ENCODE assay signal across 8 mouse cellular contexts in the genomic region with DNA sequence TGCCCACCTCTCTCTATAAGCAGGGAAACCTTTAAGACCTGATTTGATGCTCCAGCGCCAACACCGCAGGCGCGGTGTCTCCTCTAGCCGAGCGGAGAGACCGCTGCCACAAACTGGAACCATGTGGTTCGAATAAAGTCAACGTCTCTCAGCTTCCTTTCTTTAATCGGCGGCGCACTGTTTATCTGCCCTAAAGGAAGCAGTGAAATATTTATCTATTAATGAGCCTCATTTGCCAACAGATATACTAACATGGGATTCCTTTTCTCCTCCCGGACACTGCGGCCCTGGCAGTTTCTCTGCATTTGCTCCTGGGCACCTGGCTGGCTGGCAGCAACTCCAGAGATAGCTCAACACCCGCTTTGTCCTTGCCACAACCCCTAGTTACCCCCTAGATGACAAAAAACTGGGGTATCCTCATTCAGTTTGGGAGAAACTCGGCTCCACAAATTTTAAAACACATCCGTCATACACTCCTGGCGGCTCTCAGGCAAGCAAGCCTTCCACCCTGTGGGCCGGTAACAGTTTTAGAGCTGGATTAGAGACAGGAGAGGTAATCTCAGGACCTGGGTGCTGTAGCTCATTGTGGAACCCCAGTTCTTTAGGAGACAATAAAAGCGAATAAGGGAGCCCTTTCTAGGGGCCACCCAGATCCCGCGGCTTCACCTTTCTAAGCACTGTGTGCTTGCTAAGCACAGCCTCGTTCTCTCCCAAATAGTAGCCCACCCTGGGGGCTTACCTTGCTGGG. TPM values are rescaled to one million over a fixed set of nuclear protein-coding genes. Genes with fewer than 3 reads are reported as not detected.
DNase-seq lines count a peak whose midpoint lies in the region; ATAC-seq lines count a peak whose summit lies in the region.

No protein-coding gene starts in this region.

- peaks cover 100% of the 10 kb centered on the region for H3K27me3 ChIP-seq in hindbrain, embryonic 14.5 days (ENCODE audit: control insufficient read depth, insufficient read depth, low read length)
- peaks cover 32% of the 10 kb centered on the region for H3K27me3 ChIP-seq in limb, embryonic 15.5 days

- WGBS in hindbrain, embryonic 14.5 days, result 5% methylated on average over 23 of the region's 23 CpGs
- WGBS in limb, embryonic 15.5 days, result 19% methylated on average over 23 of the region's 23 CpGs

- 0 out of 2 replicates have a peak, but pooled peaks cover 4% of the 10 kb centered on the region for H3K4me1 ChIP-seq in hindbrain, embryonic 14.5 days (replicated peaks; ENCODE audit: control insufficient read depth, insufficient read depth, low read length)
- H3K4me1 ChIP-seq in limb, embryonic 15.5 days, result peaks cover 54% of the 10 kb centered on the region

- H3K36me3 ChIP-seq in hindbrain, embryonic 14.5 days (replicated peaks; ENCODE audit: control insufficient read depth, insufficient read depth), result no peaks in the 10 kb centered on the region
- no peaks in the 10 kb centered on the region for H3K36me3 ChIP-seq in limb, embryonic 15.5 days

- peak overlapping the region; percentile 33; the same call in 1 of the 2 replicates for H3K4me2 ChIP-seq in hindbrain, embryonic 14.5 days (replicated peaks)
- H3K4me2 ChIP-seq in limb, embryonic 15.5 days, result peak overlapping the region; percentile 83

- H3K27ac ChIP-seq in hindbrain, embryonic 14.5 days, result no peak overlapping the region
- peak overlapping the region; percentile 82 for H3K27ac ChIP-seq in limb, embryonic 15.5 days

- H3K4me3 ChIP-seq in hindbrain, embryonic 14.5 days (replicated peaks; ENCODE audit: low read length), result peak overlapping the region; percentile 22; the same call in 1 of the 2 replicates
- H3K4me3 ChIP-seq in limb, embryonic 15.5 days, result peak overlapping the region; percentile 53

- no peak for ATAC-seq in hindbrain, embryonic 14.5 days (ENCODE audit: low FRiP score)
- ATAC-seq in limb, embryonic 15.5 days (ENCODE audit: insufficient number of reproducible peaks, low FRiP score, low TSS enrichment, low read depth), result no peak

- peak; percentile 9 for DNase-seq in gastrocnemius, adult 18-20 months (ENCODE audit: low spot score)
- DNase-seq in gastrocnemius, postnatal 25 days, result no peak
- DNase-seq in CD4-positive helper T cell, adult 2 months (ENCODE audit: low read depth, low spot score), result peak; percentile 27
- no peak for DNase-seq in hindbrain, embryonic 14.5 days (ENCODE audit: low spot score)
- no peak for DNase-seq in c-Kit-positive CD71-positive TER-119-positive erythroid progenitor cells, embryonic 14.5 days (ENCODE audit: low spot score)
- no peak for DNase-seq in right cerebral cortex, postnatal 36 days (ENCODE audit: low spot score in 2 of 2)
- DNase-seq in adrenal gland, adult 8-10 months, result no peak

- H3K9ac ChIP-seq in hindbrain, embryonic 14.5 days, result no peak overlapping the region
- H3K9ac ChIP-seq in limb, embryonic 15.5 days, result peak overlapping the region; percentile 34

- no peaks in the 10 kb centered on the region for H3K9me3 ChIP-seq in hindbrain, embryonic 14.5 days (ENCODE audit: control insufficient read depth, low read length)
- no peaks in the 10 kb centered on the region for H3K9me3 ChIP-seq in limb, embryonic 15.5 days

RNA-seq across cellular contexts. Expression of a gene that starts 3.6 kb away (rescaled TPM):
- 1 to 10 TPM; 4.7 to 5.0 TPM for total RNA-seq in gastrocnemius, adult 18-20 months (2021)
- 1 to 10 TPM; 4.7 to 5.5 TPM for total RNA-seq in gastrocnemius, postnatal 25 days (2021)
- polyA plus RNA-seq in hindbrain, embryonic 14.5 days (2014; fragmentation: Nextera tagmentation; extraction: Ambion mirVana), result 18.7 and 25.2 TPM in 2 replicates
- 12.0 and 12.9 TPM in 2 replicates for polyA plus RNA-seq in limb, embryonic 15.5 days (2015; fragmentation: Nextera tagmentation; extraction: Ambion mirVana)
- total RNA-seq in adrenal gland, adult 8-10 months (2022), result 10 to 100 TPM; 12.9 to 27.9 (median 19.1) TPM

RNA-seq across cellular contexts. Expression of a gene that starts 4.9 kb away (rescaled TPM):
- total RNA-seq in gastrocnemius, adult 18-20 months (2021), result under 1 TPM in 1 of 2 experiments, not detected in 1; 0.39 TPM
- total RNA-seq in gastrocnemius, postnatal 25 days (2021), result under 1 TPM in 1 of 2 experiments, not detected in 1; 0.46 TPM
- not detected in 2 replicates for polyA plus RNA-seq in hindbrain, embryonic 14.5 days (2014; fragmentation: Nextera tagmentation; extraction: Ambion mirVana)
- 0.70 TPM in 1 of 2 replicates, not detected in the other for polyA plus RNA-seq in limb, embryonic 15.5 days (2015; fragmentation: Nextera tagmentation; extraction: Ambion mirVana)
- 1 to 10 TPM in 2 of 4 experiments, under 1 TPM in 2; 0.49 to 2.8 (median 1.4) TPM for total RNA-seq in adrenal gland, adult 8-10 months (2022)

RNA-seq across cellular contexts. Expression of a gene that starts 4.9 kb away (rescaled TPM):
- 1 to 10 TPM; 1.6 to 3.0 TPM for total RNA-seq in gastrocnemius, adult 18-20 months (2021)
- total RNA-seq in gastrocnemius, postnatal 25 days (2021), result 1 to 10 TPM; 2.4 to 3.3 TPM
- polyA plus RNA-seq in hindbrain, embryonic 14.5 days (2014; fragmentation: Nextera tagmentation; extraction: Ambion mirVana), result 21.7 and 24.9 TPM in 2 replicates
- polyA plus RNA-seq in limb, embryonic 15.5 days (2015; fragmentation: Nextera tagmentation; extraction: Ambion mirVana), result 2.2 and 2.5 TPM in 2 replicates
- total RNA-seq in adrenal gland, adult 8-10 months (2022), result 1 to 10 TPM; 2.9 to 9.8 (median 6.8) TPM

RNA-seq across cellular contexts. Expression of a gene that starts 9.5 kb away (rescaled TPM):
- 1 to 10 TPM; 2.0 to 2.1 TPM for total RNA-seq in gastrocnemius, adult 18-20 months (2021)
- total RNA-seq in gastrocnemius, postnatal 25 days (2021), result 1 to 10 TPM; 1.8 to 2.8 TPM
- 25.4 and 29.8 TPM in 2 replicates for polyA plus RNA-seq in hindbrain, embryonic 14.5 days (2014; fragmentation: Nextera tagmentation; extraction: Ambion mirVana)
- polyA plus RNA-seq in limb, embryonic 15.5 days (2015; fragmentation: Nextera tagmentation; extraction: Ambion mirVana), result 0.41 and 1.1 TPM in 2 replicates
- total RNA-seq in adrenal gland, adult 8-10 months (2022), result 1 to 10 TPM; 3.6 to 9.5 (median 5.2) TPM

RNA-seq across cellular contexts. Expression of a gene that starts 12.8 kb away (rescaled TPM):
- total RNA-seq in gastrocnemius, adult 18-20 months (2021), result 1 to 10 TPM; 7.2 to 7.4 TPM
- total RNA-seq in gastrocnemius, postnatal 25 days (2021), result 10 to 100 TPM in 1 of 2 experiments, 1 to 10 TPM in 1; 5.7 to 13.5 TPM
- polyA plus RNA-seq in hindbrain, embryonic 14.5 days (2014; fragmentation: Nextera tagmentation; extraction: Ambion mirVana), result 1.5 and 2.0 TPM in 2 replicates
- polyA plus RNA-seq in limb, embryonic 15.5 days (2015; fragmentation: Nextera tagmentation; extraction: Ambion mirVana), result 30.8 and 34.0 TPM in 2 replicates
- total RNA-seq in adrenal gland, adult 8-10 months (2022), result under 1 TPM in 3 of 4 experiments, not detected in 1; 0.27 to 0.56 (median 0.55) TPM

Comparison
In these comparisons a context has a peak if more than half of its experiments do, and no peak if none do; other contexts are left out.
1. DNase-seq: peak in gastrocnemius, adult 18-20 months (single experiment) and CD4-positive helper T cell, adult 2 months (single experiment); none in gastrocnemius, postnatal 25 days (single experiment), hindbrain, embryonic 14.5 days (single experiment), c-Kit-positive CD71-positive TER-119-positive erythroid progenitor cells, embryonic 14.5 days (single experiment), right cerebral cortex, postnatal 36 days (0 of 2) and adrenal gland, adult 8-10 months (single experiment).